Mouse (Mus musculus) neural tube, embryonic 11.5 days (tissue): Measurements from ENCODE around the gene Lsm10. TPM values are rescaled to one million over a fixed set of nuclear protein-coding genes. Genes with fewer than 3 reads are reported as not detected.

Experiments used
- ATAC-seq: fragments of 200-750 bp; cut with Nextera tagmentation; 2 replicates; pipeline ENCODE4 v1.8.0; 2017; ENCODE audit warnings: moderate number of reproducible peaks, mild to moderate bottlenecking, moderate TSS enrichment, moderate library complexity; ENCODE audit not compliant: insufficient read depth, low FRiP score, low TSS enrichment
- DNase-seq: peaks from one replicate; pipeline ENCODE4 v3.0.0-alpha.2; 2015; ENCODE audit warnings: low spot score
- H3K27ac ChIP-seq: fragments of 300-500 bp; sonication (generic); 2 replicates; pipeline ENCODE4 v1.5.1; 2014; ENCODE audit warnings: low read depth, mild to moderate bottlenecking, low read length
- H3K27me3 ChIP-seq: fragments of 300-500 bp; sonication (generic); 2 replicates; pipeline ENCODE4 v1.6.1; 2014; ENCODE audit warnings: mild to moderate bottlenecking, low read length, mixed read lengths; ENCODE audit not compliant: control insufficient read depth, insufficient read depth
- H3K36me3 ChIP-seq: fragments of 300-500 bp; sonication (generic); 2 replicates; pipeline ENCODE4 v1.6.1; 2014; ENCODE audit warnings: mild to moderate bottlenecking, low read length, moderate library complexity, mixed read lengths; ENCODE audit not compliant: control insufficient read depth, insufficient read depth
- H3K4me1 ChIP-seq: fragments of 300-500 bp; sonication (generic); 2 replicates; pipeline ENCODE4 v1.6.1; 2014; ENCODE audit warnings: low read length, mixed read lengths; ENCODE audit not compliant: control insufficient read depth, insufficient read depth
- H3K4me2 ChIP-seq: fragments of 300-500 bp; sonication (generic); 2 replicates; pipeline ENCODE4 v1.6.1; 2014; ENCODE audit warnings: low read depth, mild to moderate bottlenecking, moderate library complexity
- H3K4me3 ChIP-seq: fragments of 300-500 bp; sonication (generic); 2 replicates; pipeline ENCODE4 v1.5.1; 2014; ENCODE audit warnings: low read depth, low read length
- H3K9ac ChIP-seq: fragments of 300-500 bp; sonication (generic); 2 replicates; pipeline ENCODE4 v1.6.1; 2014; ENCODE audit warnings: mild to moderate bottlenecking, low read length
- H3K9me3 ChIP-seq: fragments of 300-500 bp; sonication (generic); 2 replicates; pipeline ENCODE4 v1.6.1; 2016; ENCODE audit warnings: low read length; ENCODE audit not compliant: control insufficient read depth
- WGBS: fragments of 180-500 bp; shearing (Covaris S2); extraction: QIAGEN DNeasy Blood & Tissue Kit; methylation state at CpG from one replicate; pipeline ENCODE4 v1.1.7; 2014; 5-methylcytosine and 5-hydroxymethylcytosine counted together
- polyA plus RNA-seq: library from polyadenylated mRNA; unstranded; fragments of >200 nt; fragmentation: Nextera tagmentation; extraction: Ambion mirVana; gene quantifications from 2 replicates; pipeline ENCODE4 v1.2.1, GENCODE M21; 2014

The Lsm10 gene
- polyA plus RNA-seq, 1 experiment from 2014 or later, result 42.6 TPM

DNA sequence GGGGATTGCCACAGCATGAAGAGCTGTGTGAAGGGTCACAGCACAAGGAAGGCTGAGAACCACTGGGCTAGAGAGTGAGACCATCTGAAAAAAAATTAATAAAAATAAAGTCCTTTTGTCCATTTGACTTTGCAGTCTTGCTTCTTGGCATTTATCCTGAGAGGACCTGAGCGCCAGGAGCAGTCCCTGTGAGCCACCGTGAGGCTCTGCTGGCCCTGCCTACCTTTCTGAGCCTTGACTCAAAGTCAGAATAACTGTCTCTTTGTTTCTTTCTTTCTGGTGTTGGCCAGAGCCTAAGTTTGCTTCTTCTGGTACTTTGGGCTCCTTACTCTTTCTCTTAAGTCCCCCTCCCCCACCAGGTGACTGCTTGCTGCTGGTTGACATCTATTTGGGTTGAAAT, 24.1 kb downstream of the Lsm10 start:
- Histone ChIP-seq H3K9me3 (no peaks in the 10 kb centered on the region), H3K36me3 (peaks cover 2% of the 10 kb centered on the region)
- WGBS, result 90% methylated on average over 2 of the region's 2 CpGs

DNA sequence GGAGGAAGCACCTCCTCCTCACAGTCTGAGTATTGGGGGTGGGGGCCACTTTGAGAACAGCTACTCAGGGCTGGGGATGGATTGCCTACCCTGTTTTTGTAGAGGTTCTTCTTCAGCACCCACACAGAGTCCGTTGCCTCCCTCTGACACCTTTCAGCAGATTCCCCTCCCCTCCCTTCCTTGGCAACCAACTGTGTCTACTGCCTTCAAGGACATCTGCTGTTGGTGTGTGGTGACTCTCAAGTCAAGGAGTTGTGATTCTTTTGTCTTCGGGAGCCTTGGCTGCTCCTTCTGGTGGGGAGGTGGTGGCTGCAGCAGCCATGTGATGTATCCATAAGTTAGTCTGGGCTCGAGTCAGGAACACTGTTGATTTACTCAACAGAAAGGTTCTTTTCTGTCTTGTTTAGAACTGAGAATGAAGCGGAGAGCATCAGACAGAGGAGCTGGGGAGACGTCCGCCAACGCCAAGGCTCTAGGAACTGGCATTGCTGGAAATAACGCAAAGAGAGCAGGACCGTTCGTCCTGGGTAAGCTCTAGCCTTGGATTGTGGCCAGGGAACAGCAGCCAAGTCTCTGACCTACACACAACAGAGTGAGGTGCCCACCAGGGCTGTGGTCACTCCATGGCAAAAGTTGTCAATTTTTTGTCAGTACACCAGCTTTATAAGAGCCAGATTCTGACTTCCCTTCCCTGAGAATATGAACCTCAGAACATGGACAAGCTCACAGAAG, 27.1 kb downstream of the Lsm10 start:
- no peak for ATAC-seq
- H3K27me3 ChIP-seq, result no peaks in the 10 kb centered on the region
- no peaks in the 10 kb centered on the region for H3K4me1 ChIP-seq
- no peak overlapping the region for H3K27ac ChIP-seq
- peaks cover 6% of the 10 kb centered on the region for H3K36me3 ChIP-seq
- H3K9me3 ChIP-seq, result no peaks in the 10 kb centered on the region
- no peak overlapping the region for H3K4me2 ChIP-seq
- no peak overlapping the region for H3K9ac ChIP-seq
- WGBS, result 90% methylated on average over 10 of the region's 10 CpGs
- no peak overlapping the region for H3K4me3 ChIP-seq
- DNase-seq, result no peak

More for the DNA sequence above, 24.1 kb downstream of the Lsm10 start:
- no peak overlapping the region for H3K4me3 ChIP-seq
- H3K4me2 ChIP-seq, result no peak overlapping the region
- no peaks in the 10 kb centered on the region for H3K27me3 ChIP-seq
- no peaks in the 10 kb centered on the region for H3K4me1 ChIP-seq
- DNase-seq (no peak), ATAC-seq (no peak)
- H3K9ac ChIP-seq, result no peak overlapping the region
- no peak overlapping the region for H3K27ac ChIP-seq

DNA sequence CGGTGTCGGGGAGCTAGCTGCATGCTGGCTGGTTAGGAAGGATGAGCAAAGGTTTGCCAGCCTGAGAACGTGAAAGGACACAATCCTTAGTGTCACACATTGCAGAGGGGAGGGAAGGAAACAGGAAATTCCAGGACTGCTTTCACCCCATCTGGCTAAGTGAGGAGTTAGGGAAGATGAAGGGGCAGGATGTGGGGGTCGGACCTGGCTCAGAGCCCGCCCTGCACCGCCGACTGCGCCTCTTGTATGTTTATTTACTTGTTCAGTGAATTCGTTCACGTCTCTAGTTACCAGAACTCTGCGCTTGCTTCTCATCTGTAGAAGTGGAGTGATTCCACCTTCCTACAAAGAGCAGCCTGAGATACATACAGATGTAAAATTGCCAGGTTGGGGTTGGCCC, 34.1 kb downstream of the Lsm10 start:
- Histone ChIP-seq H3K4me2 (no peak overlapping the region), H3K4me3 (no peak overlapping the region), H3K36me3 (peaks cover 11% of the 10 kb centered on the region), H3K27ac (no peak overlapping the region), H3K27me3 (no peaks in the 10 kb centered on the region), H3K4me1 (peaks cover 8% of the 10 kb centered on the region), H3K9ac (no peak overlapping the region), H3K9me3 (no peaks in the 10 kb centered on the region)
- DNase-seq (no peak), ATAC-seq (no peak)
- 61% methylated on average over 11 of the region's 11 CpGs for WGBS

GRCm38 (mm10) chr4:126131290-126132121, 35.1 kb downstream of the Lsm10 start:
- peak overlapping the region; percentile 41 for H3K27ac ChIP-seq
- ATAC-seq, result no peak; the same call in 1 of the 2 replicates
- WGBS, result 46% methylated on average over 10 of the region's 10 CpGs
- H3K4me3 ChIP-seq, result no peak overlapping the region
- peak; percentile 53 for DNase-seq
- H3K27me3 ChIP-seq, result no peaks in the 10 kb centered on the region
- H3K36me3 ChIP-seq, result peaks cover 9% of the 10 kb centered on the region
- no peaks in the 10 kb centered on the region for H3K9me3 ChIP-seq
- no peak overlapping the region for H3K4me2 ChIP-seq
- H3K4me1 ChIP-seq, result peaks cover 8% of the 10 kb centered on the region
- no peak overlapping the region for H3K9ac ChIP-seq

DNA sequence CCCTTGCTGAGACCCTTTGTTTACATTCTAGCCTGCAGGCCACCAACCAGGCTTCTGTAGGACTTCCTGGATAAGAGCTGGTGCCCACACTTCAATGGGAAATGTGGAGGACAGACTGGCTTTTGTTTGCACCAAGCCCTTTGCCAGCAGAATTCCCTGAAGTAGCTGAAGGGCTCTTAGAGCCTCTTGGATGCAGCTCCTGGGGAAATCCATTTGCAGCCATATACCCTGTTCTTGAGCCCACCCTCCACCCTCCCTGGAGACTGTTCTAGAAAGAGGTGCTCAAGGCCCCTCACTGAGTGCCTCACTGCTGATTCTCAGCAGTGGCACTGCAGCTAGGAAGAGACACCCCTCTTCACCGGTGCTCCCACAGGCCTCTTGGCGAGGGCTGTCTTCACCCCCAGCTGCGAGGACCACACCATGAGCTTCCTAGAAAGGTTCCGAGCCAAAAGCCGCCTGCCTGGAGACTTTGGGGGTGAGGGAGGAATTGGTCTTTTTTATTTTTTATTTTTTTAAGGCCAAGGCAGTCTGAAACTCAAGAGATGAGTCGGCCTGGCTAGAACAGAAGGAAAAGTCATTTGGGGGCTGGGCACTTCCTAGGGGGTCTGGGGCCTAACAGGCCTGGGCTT, 36.3 kb downstream of the Lsm10 start:
- no peak for ATAC-seq
- Histone ChIP-seq H3K9me3 (no peaks in the 10 kb centered on the region), H3K36me3 (peaks cover 10% of the 10 kb centered on the region), H3K27ac (no peak overlapping the region), H3K4me1 (peaks cover 8% of the 10 kb centered on the region), H3K27me3 (no peaks in the 10 kb centered on the region), H3K9ac (no peak overlapping the region), H3K4me3 (no peak overlapping the region), H3K4me2 (no peak overlapping the region)
- DNase-seq, result no peak
- 55% methylated on average over 6 of the region's 6 CpGs for WGBS

DNA sequence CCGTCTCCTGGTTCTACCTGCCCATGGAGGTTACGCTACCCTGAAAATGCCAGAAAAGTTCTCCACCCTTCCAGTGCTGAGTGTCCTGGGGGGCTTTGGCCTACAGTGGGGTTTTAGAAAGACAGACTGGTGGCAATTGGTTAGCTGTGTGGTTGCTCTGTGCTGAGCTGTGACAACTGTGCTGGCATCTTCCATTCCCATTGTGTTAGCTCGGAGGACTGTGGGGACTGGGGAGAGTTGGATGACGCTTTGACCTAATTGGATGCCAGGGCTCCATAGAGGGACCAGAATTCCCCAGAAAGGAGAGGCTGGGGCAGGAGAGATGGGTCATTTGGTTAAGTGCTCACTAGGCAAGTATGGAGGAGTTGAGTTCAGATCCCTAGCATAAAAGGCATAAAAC, 37.8 kb downstream of the Lsm10 start:
- WGBS, result 81% methylated on average over 4 of the region's 4 CpGs
- no peaks in the 10 kb centered on the region for H3K9me3 ChIP-seq

DNA sequence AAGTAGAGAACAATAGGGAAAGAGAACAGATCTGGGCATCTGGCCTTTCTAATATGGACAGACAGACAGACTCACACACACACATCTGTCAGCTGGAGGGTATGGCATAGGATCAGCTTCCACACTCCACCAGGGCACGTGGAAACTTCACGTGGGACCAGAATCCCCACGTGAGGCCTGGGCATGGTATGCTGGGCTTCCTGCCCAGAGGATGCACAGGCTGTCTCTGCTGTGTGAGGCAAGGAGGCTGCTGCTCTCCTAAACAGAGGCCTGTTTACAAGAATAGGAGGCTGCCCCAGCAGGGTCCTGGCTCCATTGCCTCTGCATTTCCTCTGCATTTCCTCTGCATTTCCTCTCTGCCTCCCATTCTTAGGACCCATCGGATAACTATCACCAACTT, 38.2 kb downstream of the Lsm10 start:
- WGBS, result 92% methylated on average over 4 of the region's 4 CpGs
- H3K27ac ChIP-seq, result no peak overlapping the region
- no peaks in the 10 kb centered on the region for H3K27me3 ChIP-seq
- H3K4me2 ChIP-seq, result no peak overlapping the region
- no peak overlapping the region for H3K9ac ChIP-seq
- peaks cover 8% of the 10 kb centered on the region for H3K4me1 ChIP-seq
- DNase-seq, result no peak
- H3K4me3 ChIP-seq, result no peak overlapping the region
- no peak for ATAC-seq
- no peaks in the 10 kb centered on the region for H3K9me3 ChIP-seq
- H3K36me3 ChIP-seq, result peaks cover 8% of the 10 kb centered on the region

More for the DNA sequence above, 37.8 kb downstream of the Lsm10 start:
- Histone ChIP-seq H3K4me2 (no peak overlapping the region), H3K9ac (no peak overlapping the region), H3K36me3 (peaks cover 6% of the 10 kb centered on the region), H3K4me3 (no peak overlapping the region), H3K27ac (no peak overlapping the region), H3K4me1 (peaks cover 8% of the 10 kb centered on the region), H3K27me3 (no peaks in the 10 kb centered on the region)
- DNase-seq, result no peak
- no peak for ATAC-seq

DNA sequence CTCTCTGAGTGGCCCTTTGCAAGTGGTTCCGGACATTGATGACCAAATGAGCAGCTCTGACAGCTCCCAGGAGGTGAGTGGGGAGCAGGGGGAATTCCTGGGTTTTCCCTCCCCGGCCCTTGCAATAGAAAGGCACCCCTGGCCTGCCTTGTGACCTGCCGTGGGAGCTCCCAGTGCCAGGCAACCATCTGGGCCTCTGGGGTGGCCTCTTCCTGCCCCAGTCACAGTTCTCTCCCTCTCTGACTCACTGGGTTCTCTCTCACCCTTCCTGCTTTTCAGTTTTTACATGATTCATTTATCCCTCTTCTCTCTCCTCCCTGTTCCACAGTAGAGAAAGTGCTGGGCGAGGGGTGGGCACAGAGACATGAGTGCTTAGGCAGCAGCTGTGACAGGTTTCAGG, 41.4 kb downstream of the Lsm10 start:
- H3K4me1 ChIP-seq, result no peaks in the 10 kb centered on the region
- H3K27ac ChIP-seq, result no peak overlapping the region
- ATAC-seq (no peak), DNase-seq (no peak)
- H3K9ac ChIP-seq, result no peak overlapping the region
- WGBS, result 94% methylated on average over 4 of the region's 4 CpGs
- H3K36me3 ChIP-seq, result peaks cover 9% of the 10 kb centered on the region
- no peaks in the 10 kb centered on the region for H3K9me3 ChIP-seq
- no peaks in the 10 kb centered on the region for H3K27me3 ChIP-seq
- no peak overlapping the region for H3K4me3 ChIP-seq
- H3K4me2 ChIP-seq, result no peak overlapping the region
